Mouse (Mus musculus): ENCODE data around the gene Ccl1. TPM values are rescaled to one million over a fixed set of nuclear protein-coding genes. Genes with fewer than 3 reads are reported as not detected.

Ccl1 gene
- polyA plus RNA-seq (2014; fragmentation: Nextera tagmentation; extraction: Ambion mirVana) = not detected in 2 replicates

- no peak for ATAC-seq (ENCODE audit: insufficient number of reproducible peaks, insufficient read depth, low FRiP score, low read depth)
- Histone ChIP-seq H3K36me3 (ENCODE audit: control insufficient read depth, insufficient read depth, low read length) (no peaks in the 10 kb centered on the region), H3K4me2 (replicated peaks; ENCODE audit: low read depth, low read length) (no peak within 1 kb of the TSS), H3K9me3 (ENCODE audit: control insufficient read depth, low read depth, low read length) (no peaks in the 10 kb centered on the region), H3K27ac (ENCODE audit: low read length) (no peak within 1 kb of the TSS), H3K4me1 (ENCODE audit: control insufficient read depth, insufficient read depth, low read length) (no peaks in the 10 kb centered on the region), H3K27me3 (ENCODE audit: control insufficient read depth, insufficient read depth, low read length) (no peaks in the 10 kb centered on the region), H3K9ac (replicated peaks; ENCODE audit: low read depth, low read length) (no peak within 1 kb of the TSS), H3K4me3 (ENCODE audit: low read depth, low read length) (no peak within 1 kb of the TSS)
- 74% methylated on average over 4 of the region's 4 CpGs for WGBS
Observed at GRCm38 (mm10) chr11:82305590-82305989, at the start of gene Ccl1. Gene Ccl1 (minus strand): TSS chr11:82305690.

DNA sequence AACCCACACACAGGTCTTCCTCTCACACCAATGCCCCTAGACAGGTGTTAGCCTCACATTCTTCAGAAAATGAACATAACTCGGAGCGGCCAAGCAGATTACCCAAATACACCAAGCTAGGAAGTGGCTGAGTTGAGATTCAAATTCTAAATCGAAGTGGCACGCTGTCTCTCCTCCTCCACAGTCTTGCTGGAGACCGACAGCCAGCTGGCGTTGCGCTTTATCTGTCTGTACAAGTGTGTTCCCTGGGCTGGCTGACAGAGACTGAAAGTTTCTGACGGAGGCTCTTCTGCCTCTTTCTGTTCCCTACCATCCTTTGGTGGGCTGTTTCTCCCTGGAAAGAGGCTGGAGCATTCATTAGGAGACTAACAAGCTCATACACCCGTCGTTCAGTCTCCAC lies 45.5 kb upstream of the Ccl1 start:
- H3K4me2 ChIP-seq (replicated peaks; ENCODE audit: low read depth, low read length) = no peak overlapping the region
- H3K36me3 ChIP-seq (ENCODE audit: control insufficient read depth, insufficient read depth, low read length) = no peaks in the 10 kb centered on the region
- ATAC-seq (ENCODE audit: insufficient number of reproducible peaks, insufficient read depth, low FRiP score, low read depth) = no peak
- WGBS = 85% methylated on average over 10 of the region's 10 CpGs
- no peak overlapping the region for H3K4me3 ChIP-seq (ENCODE audit: low read depth, low read length)
- no peaks in the 10 kb centered on the region for H3K4me1 ChIP-seq (ENCODE audit: control insufficient read depth, insufficient read depth, low read length)
- no peak overlapping the region for H3K27ac ChIP-seq (ENCODE audit: low read length)
- no peak overlapping the region for H3K9ac ChIP-seq (replicated peaks; ENCODE audit: low read depth, low read length)
- H3K9me3 ChIP-seq (ENCODE audit: control insufficient read depth, low read depth, low read length) = no peaks in the 10 kb centered on the region
- no peaks in the 10 kb centered on the region for H3K27me3 ChIP-seq (ENCODE audit: control insufficient read depth, insufficient read depth, low read length)

DNA sequence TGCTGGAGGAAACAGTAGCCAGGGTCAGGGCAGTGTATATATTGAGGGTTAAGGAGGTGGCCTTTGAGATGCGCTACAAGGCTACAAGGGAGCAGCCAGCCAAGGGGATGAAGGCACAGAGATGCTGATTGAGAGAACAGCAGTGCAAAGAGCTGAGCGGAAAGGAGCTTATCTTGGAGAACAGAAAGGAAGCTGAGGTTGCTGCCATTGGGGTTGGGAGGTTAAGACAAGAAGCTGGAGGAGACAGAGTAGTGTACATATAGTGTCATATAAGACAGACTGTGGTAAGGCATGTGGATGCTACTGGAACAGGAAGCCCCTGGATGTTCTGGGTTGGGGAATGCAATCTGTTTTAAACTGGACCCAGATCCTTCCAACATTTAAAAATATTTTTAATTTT lies 35.4 kb upstream of the Ccl1 start:
- ATAC-seq (ENCODE audit: insufficient number of reproducible peaks, insufficient read depth, low FRiP score, low read depth) = no peak
- no peaks in the 10 kb centered on the region for H3K36me3 ChIP-seq (ENCODE audit: control insufficient read depth, insufficient read depth, low read length)
- no peaks in the 10 kb centered on the region for H3K9me3 ChIP-seq (ENCODE audit: control insufficient read depth, low read depth, low read length)
- H3K9ac ChIP-seq (replicated peaks; ENCODE audit: low read depth, low read length) = no peak overlapping the region
- no peak overlapping the region for H3K27ac ChIP-seq (ENCODE audit: low read length)
- no peaks in the 10 kb centered on the region for H3K27me3 ChIP-seq (ENCODE audit: control insufficient read depth, insufficient read depth, low read length)
- H3K4me2 ChIP-seq (replicated peaks; ENCODE audit: low read depth, low read length) = no peak overlapping the region
- H3K4me3 ChIP-seq (ENCODE audit: low read depth, low read length) = no peak overlapping the region
- 27% methylated on average over 2 of the region's 2 CpGs for WGBS
- H3K4me1 ChIP-seq (ENCODE audit: control insufficient read depth, insufficient read depth, low read length) = no peaks in the 10 kb centered on the region; the same call in 1 of the 2 replicates

- no peaks in the 10 kb centered on the region for H3K36me3 ChIP-seq (ENCODE audit: control insufficient read depth, insufficient read depth, low read length)
- H3K9ac ChIP-seq (replicated peaks; ENCODE audit: low read depth, low read length) = no peak overlapping the region
- H3K4me2 ChIP-seq (replicated peaks; ENCODE audit: low read depth, low read length) = no peak overlapping the region
- H3K4me1 ChIP-seq (ENCODE audit: control insufficient read depth, insufficient read depth, low read length) = no peaks in the 10 kb centered on the region; the same call in 1 of the 2 replicates
- no peaks in the 10 kb centered on the region for H3K9me3 ChIP-seq (ENCODE audit: control insufficient read depth, low read depth, low read length)
- no peak overlapping the region for H3K27ac ChIP-seq (ENCODE audit: low read length)
- WGBS = 22% methylated on average over 6 of the region's 6 CpGs
- no peaks in the 10 kb centered on the region for H3K27me3 ChIP-seq (ENCODE audit: control insufficient read depth, insufficient read depth, low read length)
- ATAC-seq (ENCODE audit: insufficient number of reproducible peaks, insufficient read depth, low FRiP score, low read depth) = no peak
- no peak overlapping the region for H3K4me3 ChIP-seq (ENCODE audit: low read depth, low read length)
Observed at GRCm38 (mm10) chr11:82340416-82340815, 34.9 kb upstream of the Ccl1 start.

- Histone ChIP-seq H3K27ac (ENCODE audit: low read length) (no peak overlapping the region), H3K4me3 (ENCODE audit: low read depth, low read length) (no peak overlapping the region), H3K9ac (replicated peaks; ENCODE audit: low read depth, low read length) (no peak overlapping the region), H3K36me3 (ENCODE audit: control insufficient read depth, insufficient read depth, low read length) (no peaks in the 10 kb centered on the region), H3K27me3 (ENCODE audit: control insufficient read depth, insufficient read depth, low read length) (no peaks in the 10 kb centered on the region), H3K4me2 (replicated peaks; ENCODE audit: low read depth, low read length) (no peak overlapping the region), H3K4me1 (ENCODE audit: control insufficient read depth, insufficient read depth, low read length) (no peaks in the 10 kb centered on the region; the same call in 1 of the 2 replicates), H3K9me3 (ENCODE audit: control insufficient read depth, low read depth, low read length) (no peaks in the 10 kb centered on the region)
- no peak for ATAC-seq (ENCODE audit: insufficient number of reproducible peaks, insufficient read depth, low FRiP score, low read depth)
- WGBS = 16% methylated on average over 7 of the region's 7 CpGs
Observed at GRCm38 (mm10) chr11:82339921-82340401, 34.5 kb upstream of the Ccl1 start.

DNA sequence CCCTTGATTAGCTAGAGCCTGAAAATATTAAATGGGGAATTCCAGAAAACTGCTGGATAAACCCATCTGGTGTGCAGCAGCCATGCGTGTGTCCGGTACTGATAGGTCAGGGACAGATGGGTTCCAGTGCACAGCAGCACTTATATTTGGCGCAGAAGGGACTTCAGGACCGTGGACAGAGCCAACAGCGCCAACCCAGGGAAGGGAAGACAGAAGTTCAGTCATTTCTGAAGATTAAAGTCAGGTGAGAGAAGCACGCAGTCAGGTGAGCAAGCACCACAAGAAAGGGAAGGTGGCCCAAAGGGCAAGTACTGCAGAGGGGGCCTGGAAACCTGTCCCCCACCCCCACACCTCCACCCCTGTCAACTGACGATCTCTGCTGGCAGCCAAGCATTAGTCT lies 7.7 kb upstream of the Ccl1 start:
- no peaks in the 10 kb centered on the region for H3K4me1 ChIP-seq (ENCODE audit: control insufficient read depth, insufficient read depth, low read length)
- H3K4me3 ChIP-seq (ENCODE audit: low read depth, low read length) = no peak overlapping the region
- no peak for ATAC-seq (ENCODE audit: insufficient number of reproducible peaks, insufficient read depth, low FRiP score, low read depth)
- no peak overlapping the region for H3K27ac ChIP-seq (ENCODE audit: low read length)
- no peak overlapping the region for H3K4me2 ChIP-seq (replicated peaks; ENCODE audit: low read depth, low read length)
- no peaks in the 10 kb centered on the region for H3K36me3 ChIP-seq (ENCODE audit: control insufficient read depth, insufficient read depth, low read length)
- no peaks in the 10 kb centered on the region for H3K9me3 ChIP-seq (ENCODE audit: control insufficient read depth, low read depth, low read length)
- 41% methylated on average over 7 of the region's 7 CpGs for WGBS
- no peak overlapping the region for H3K9ac ChIP-seq (replicated peaks; ENCODE audit: low read depth, low read length)
- no peaks in the 10 kb centered on the region for H3K27me3 ChIP-seq (ENCODE audit: control insufficient read depth, insufficient read depth, low read length)

- H3K4me1 ChIP-seq (ENCODE audit: control insufficient read depth, insufficient read depth, low read length) = no peaks in the 10 kb centered on the region
- H3K36me3 ChIP-seq (ENCODE audit: control insufficient read depth, insufficient read depth, low read length) = no peaks in the 10 kb centered on the region
- H3K4me2 ChIP-seq (replicated peaks; ENCODE audit: low read depth, low read length) = no peak overlapping the region
- ATAC-seq (ENCODE audit: insufficient number of reproducible peaks, insufficient read depth, low FRiP score, low read depth) = no peak
- no peaks in the 10 kb centered on the region for H3K27me3 ChIP-seq (ENCODE audit: control insufficient read depth, insufficient read depth, low read length)
- H3K9ac ChIP-seq (replicated peaks; ENCODE audit: low read depth, low read length) = no peak overlapping the region
- H3K4me3 ChIP-seq (ENCODE audit: low read depth, low read length) = no peak overlapping the region
- no peaks in the 10 kb centered on the region for H3K9me3 ChIP-seq (ENCODE audit: control insufficient read depth, low read depth, low read length)
- H3K27ac ChIP-seq (ENCODE audit: low read length) = no peak overlapping the region
- 26% methylated on average over 12 of the region's 12 CpGs for WGBS
Observed at GRCm38 (mm10) chr11:82310336-82311045, 5.0 kb upstream of the Ccl1 start.

GRCm38 (mm10) chr11:82297895-82298294 lies 7.6 kb downstream of the Ccl1 start:
- H3K4me1 ChIP-seq (ENCODE audit: control insufficient read depth, insufficient read depth, low read length) = no peaks in the 10 kb centered on the region
- H3K9ac ChIP-seq (replicated peaks; ENCODE audit: low read depth, low read length) = no peak overlapping the region
- no peaks in the 10 kb centered on the region for H3K27me3 ChIP-seq (ENCODE audit: control insufficient read depth, insufficient read depth, low read length)
- no peaks in the 10 kb centered on the region for H3K36me3 ChIP-seq (ENCODE audit: control insufficient read depth, insufficient read depth, low read length)
- no peaks in the 10 kb centered on the region for H3K9me3 ChIP-seq (ENCODE audit: control insufficient read depth, low read depth, low read length)
- H3K27ac ChIP-seq (ENCODE audit: low read length) = no peak overlapping the region
- 78% methylated on average over 4 of the region's 4 CpGs for WGBS
- no peak overlapping the region for H3K4me3 ChIP-seq (ENCODE audit: low read depth, low read length)
- no peak overlapping the region for H3K4me2 ChIP-seq (replicated peaks; ENCODE audit: low read depth, low read length)
- ATAC-seq (ENCODE audit: insufficient number of reproducible peaks, insufficient read depth, low FRiP score, low read depth) = no peak

GRCm38 (mm10) chr11:82290841-82291240 lies 14.6 kb downstream of the Ccl1 start:
- Histone ChIP-seq H3K9me3 (ENCODE audit: control insufficient read depth, low read depth, low read length) (no peaks in the 10 kb centered on the region), H3K9ac (replicated peaks; ENCODE audit: low read depth, low read length) (no peak overlapping the region), H3K27ac (ENCODE audit: low read length) (no peak overlapping the region), H3K4me3 (ENCODE audit: low read depth, low read length) (no peak overlapping the region), H3K4me2 (replicated peaks; ENCODE audit: low read depth, low read length) (no peak overlapping the region), H3K36me3 (ENCODE audit: control insufficient read depth, insufficient read depth, low read length) (no peaks in the 10 kb centered on the region), H3K4me1 (ENCODE audit: control insufficient read depth, insufficient read depth, low read length) (no peaks in the 10 kb centered on the region), H3K27me3 (ENCODE audit: control insufficient read depth, insufficient read depth, low read length) (no peaks in the 10 kb centered on the region)
- no peak for ATAC-seq (ENCODE audit: insufficient number of reproducible peaks, insufficient read depth, low FRiP score, low read depth)
